Mouse (Mus musculus): ENCODE results near the gene Rasl10b. TPM values are rescaled to one million over a fixed set of nuclear protein-coding genes. Genes with fewer than 3 reads are reported as not detected.

The Rasl10b gene
- polyA plus RNA-seq (2015; fragmentation: Nextera tagmentation; extraction: Ambion mirVana) = 44.2 and 48.6 TPM in 2 replicates

- peak within 1 kb of the TSS; percentile 45 for H3K27ac ChIP-seq (replicated peaks)
- H3K9me3 ChIP-seq = no peaks in the 10 kb centered on the region
- H3K4me2 ChIP-seq = peak within 1 kb of the TSS; percentile 75
- H3K36me3 ChIP-seq = 0 out of 2 replicates have a peak, but pooled peaks cover 2% of the 10 kb centered on the region
- WGBS = under 1% methylated on average over 26 of the region's 44 CpGs
- H3K4me3 ChIP-seq = peak within 1 kb of the TSS; percentile 85
- H3K9ac ChIP-seq = peak within 1 kb of the TSS; percentile 86
- H3K27me3 ChIP-seq = no peaks in the 10 kb centered on the region
- peak; percentile 85 for ATAC-seq (ENCODE audit: low FRiP score, low read depth)
- peaks cover 25% of the 10 kb centered on the region for H3K4me1 ChIP-seq (replicated peaks)
These were observed at the start of gene Rasl10b for GRCm38 (mm10) chr11:83409087-83409754. Rasl10b (plus strand) TSS chr11:83409137.

GRCm38 (mm10) chr11:83364656-83365055 lies 44.3 kb upstream of the Rasl10b start:
- no peak for ATAC-seq (ENCODE audit: low FRiP score, low read depth)
- no peak overlapping the region for H3K27ac ChIP-seq (replicated peaks)
- H3K4me3 ChIP-seq = no peak overlapping the region
- no peaks in the 10 kb centered on the region for H3K9me3 ChIP-seq
- whole genome bisulfite sequencing = 93% methylated on average over 6 of the region's 6 CpGs
- H3K4me2 ChIP-seq = no peak overlapping the region
- H3K27me3 ChIP-seq = no peaks in the 10 kb centered on the region
- H3K9ac ChIP-seq = no peak overlapping the region
- peaks cover 34% of the 10 kb centered on the region for H3K36me3 ChIP-seq
- H3K4me1 ChIP-seq (replicated peaks) = no peaks in the 10 kb centered on the region

- H3K9ac ChIP-seq = no peak overlapping the region
- H3K27me3 ChIP-seq = no peaks in the 10 kb centered on the region
- no peak overlapping the region for H3K4me3 ChIP-seq
- peaks cover 54% of the 10 kb centered on the region for H3K36me3 ChIP-seq
- no peak overlapping the region for H3K4me2 ChIP-seq
- WGBS = 83% methylated on average over 4 of the region's 4 CpGs
- no peak overlapping the region for H3K27ac ChIP-seq (replicated peaks)
- no peaks in the 10 kb centered on the region for H3K9me3 ChIP-seq
- H3K4me1 ChIP-seq (replicated peaks) = no peaks in the 10 kb centered on the region
- no peak for ATAC-seq (ENCODE audit: low FRiP score, low read depth)
These were observed 37.7 kb upstream of the Rasl10b start for GRCm38 (mm10) chr11:83371267-83371666.

GRCm38 (mm10) chr11:83379745-83380341 lies 29.1 kb upstream of the Rasl10b start:
- no peak for ATAC-seq (ENCODE audit: low FRiP score, low read depth)
- Histone ChIP-seq H3K27ac (replicated peaks) (no peak overlapping the region), H3K27me3 (no peaks in the 10 kb centered on the region), H3K9me3 (no peaks in the 10 kb centered on the region), H3K4me3 (no peak overlapping the region), H3K36me3 (peaks cover 9% of the 10 kb centered on the region; the same call in 1 of the 2 replicates), H3K9ac (no peak overlapping the region), H3K4me2 (no peak overlapping the region), H3K4me1 (replicated peaks) (peaks cover 12% of the 10 kb centered on the region)
- 84% methylated on average over 7 of the region's 7 CpGs for WGBS

DNA sequence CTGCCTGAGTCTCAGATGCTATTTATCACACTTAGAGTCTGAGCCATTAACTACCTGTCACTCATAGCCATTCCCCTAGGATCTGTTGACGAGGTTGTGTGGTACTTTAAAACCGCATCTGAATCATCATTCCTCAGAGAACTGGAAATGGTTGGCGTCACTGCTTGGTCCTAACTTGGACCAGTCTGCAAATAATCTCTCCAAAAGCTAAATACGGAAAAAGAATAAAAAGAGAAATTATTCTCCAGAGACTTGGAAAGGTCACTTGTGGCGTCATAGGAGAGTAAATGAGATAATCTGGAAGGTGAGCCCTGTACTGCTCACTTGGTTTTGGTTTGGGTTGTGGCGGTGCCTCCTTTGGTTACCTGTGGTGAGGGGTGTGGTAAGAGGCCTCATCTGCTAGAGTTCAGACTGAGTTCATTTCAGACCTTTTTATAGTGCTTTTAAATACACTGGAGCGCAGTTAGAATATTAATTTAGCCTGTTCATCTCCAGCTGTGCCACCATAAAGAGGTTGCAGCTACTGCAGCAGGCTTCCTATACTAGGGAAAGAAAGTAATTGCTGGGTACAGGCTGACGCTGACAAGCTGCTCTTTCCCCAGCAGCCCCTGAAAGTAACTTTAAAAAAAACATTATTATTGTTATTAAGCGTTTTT lies 25.9 kb upstream of the Rasl10b start:
- WGBS = 36% methylated on average over 9 of the region's 9 CpGs
- no peak overlapping the region for H3K4me2 ChIP-seq
- H3K27me3 ChIP-seq = no peaks in the 10 kb centered on the region
- no peak overlapping the region for H3K4me3 ChIP-seq
- H3K9ac ChIP-seq = no peak overlapping the region
- H3K4me1 ChIP-seq (replicated peaks) = peaks cover 12% of the 10 kb centered on the region
- H3K36me3 ChIP-seq = peaks cover 5% of the 10 kb centered on the region; the same call in 1 of the 2 replicates
- no peak for ATAC-seq (ENCODE audit: low FRiP score, low read depth)
- H3K27ac ChIP-seq (replicated peaks) = no peak overlapping the region
- no peaks in the 10 kb centered on the region for H3K9me3 ChIP-seq

GRCm38 (mm10) chr11:83383532-83383887 lies 25.4 kb upstream of the Rasl10b start:
- Histone ChIP-seq H3K27ac (replicated peaks) (no peak overlapping the region), H3K4me3 (no peak overlapping the region), H3K36me3 (0 out of 2 replicates have a peak, but pooled peaks cover 5% of the 10 kb centered on the region), H3K27me3 (no peaks in the 10 kb centered on the region), H3K9me3 (no peaks in the 10 kb centered on the region), H3K4me1 (replicated peaks) (peaks cover 12% of the 10 kb centered on the region), H3K9ac (no peak overlapping the region), H3K4me2 (no peak overlapping the region)
- 43% methylated on average over 1 of the region's 1 CpGs for WGBS
- ATAC-seq (ENCODE audit: low FRiP score, low read depth) = no peak

DNA sequence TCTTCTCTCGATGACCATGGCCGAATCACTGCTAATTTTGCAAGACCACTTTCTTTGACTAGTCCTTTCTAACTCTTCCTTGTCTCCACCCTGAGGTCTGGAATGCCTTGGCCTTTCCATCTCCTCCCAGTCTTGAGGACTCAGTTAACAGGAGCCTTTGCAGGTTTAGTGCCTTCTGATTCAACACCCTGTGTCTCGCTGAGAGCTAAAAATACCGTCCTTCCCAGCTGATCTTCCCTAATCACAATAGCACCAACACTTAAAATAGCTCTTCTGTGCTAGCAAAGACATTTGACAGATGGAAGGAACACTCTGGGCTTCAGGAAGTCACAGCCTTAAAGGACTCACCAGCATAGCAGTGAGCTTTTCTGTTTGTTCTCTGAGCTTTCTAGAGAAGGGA lies 15.9 kb upstream of the Rasl10b start:
- no peak overlapping the region for H3K9ac ChIP-seq
- 91% methylated on average over 4 of the region's 4 CpGs for WGBS
- H3K4me2 ChIP-seq = no peak overlapping the region
- H3K4me1 ChIP-seq (replicated peaks) = peaks cover 9% of the 10 kb centered on the region; the same call in 1 of the 2 replicates
- H3K27me3 ChIP-seq = no peaks in the 10 kb centered on the region
- no peak overlapping the region for H3K4me3 ChIP-seq
- no peak overlapping the region for H3K27ac ChIP-seq (replicated peaks)
- peaks cover 39% of the 10 kb centered on the region for H3K36me3 ChIP-seq
- ATAC-seq (ENCODE audit: low FRiP score, low read depth) = no peak
- H3K9me3 ChIP-seq = no peaks in the 10 kb centered on the region

GRCm38 (mm10) chr11:83394802-83395439 lies 14.0 kb upstream of the Rasl10b start:
- 15% methylated on average over 6 of the region's 6 CpGs for WGBS
- ATAC-seq (ENCODE audit: low FRiP score, low read depth) = no peak
- no peak overlapping the region for H3K4me3 ChIP-seq
- peaks cover 53% of the 10 kb centered on the region for H3K36me3 ChIP-seq
- H3K9ac ChIP-seq = no peak overlapping the region
- peaks cover 9% of the 10 kb centered on the region; the same call in 1 of the 2 replicates for H3K4me1 ChIP-seq (replicated peaks)
- H3K9me3 ChIP-seq = no peaks in the 10 kb centered on the region
- no peaks in the 10 kb centered on the region for H3K27me3 ChIP-seq
- no peak overlapping the region for H3K4me2 ChIP-seq
- H3K27ac ChIP-seq (replicated peaks) = no peak overlapping the region

- Histone ChIP-seq H3K9me3 (no peaks in the 10 kb centered on the region), H3K36me3 (peaks cover 36% of the 10 kb centered on the region), H3K4me2 (no peak overlapping the region), H3K27me3 (no peaks in the 10 kb centered on the region), H3K9ac (no peak overlapping the region), H3K4me3 (no peak overlapping the region), H3K4me1 (replicated peaks) (peaks cover 9% of the 10 kb centered on the region; the same call in 1 of the 2 replicates), H3K27ac (replicated peaks) (no peak overlapping the region)
- 95% methylated on average over 7 of the region's 7 CpGs for WGBS
- no peak for ATAC-seq (ENCODE audit: low FRiP score, low read depth)
These were observed 11.3 kb upstream of the Rasl10b start for GRCm38 (mm10) chr11:83397626-83398025.

DNA sequence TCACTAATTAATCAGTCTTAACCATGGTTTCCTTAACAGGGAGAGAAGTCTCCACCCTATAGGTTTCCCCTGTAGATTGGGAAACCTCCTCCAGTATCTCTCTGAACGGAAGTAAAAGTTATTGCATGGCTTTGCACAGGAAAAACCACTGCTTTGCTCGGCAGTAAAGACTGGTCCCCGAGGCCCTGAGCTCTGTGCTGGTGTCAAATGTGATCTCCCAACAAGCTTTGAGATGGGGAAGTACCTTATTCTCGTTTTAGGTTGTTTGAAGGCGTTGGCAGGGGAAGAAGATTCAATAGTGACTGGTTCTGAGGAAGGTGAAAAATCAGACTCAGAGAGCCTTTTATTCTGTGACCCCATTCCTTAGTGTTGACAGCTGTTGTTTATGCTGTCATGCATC lies 10.2 kb upstream of the Rasl10b start:
- Histone ChIP-seq H3K4me3 (no peak overlapping the region), H3K9ac (no peak overlapping the region), H3K9me3 (no peaks in the 10 kb centered on the region), H3K4me2 (no peak overlapping the region), H3K4me1 (replicated peaks) (peaks cover 9% of the 10 kb centered on the region; the same call in 1 of the 2 replicates), H3K27ac (replicated peaks) (no peak overlapping the region), H3K27me3 (no peaks in the 10 kb centered on the region), H3K36me3 (peaks cover 38% of the 10 kb centered on the region)
- no peak for ATAC-seq (ENCODE audit: low FRiP score, low read depth)
- 80% methylated on average over 5 of the region's 5 CpGs for WGBS

DNA sequence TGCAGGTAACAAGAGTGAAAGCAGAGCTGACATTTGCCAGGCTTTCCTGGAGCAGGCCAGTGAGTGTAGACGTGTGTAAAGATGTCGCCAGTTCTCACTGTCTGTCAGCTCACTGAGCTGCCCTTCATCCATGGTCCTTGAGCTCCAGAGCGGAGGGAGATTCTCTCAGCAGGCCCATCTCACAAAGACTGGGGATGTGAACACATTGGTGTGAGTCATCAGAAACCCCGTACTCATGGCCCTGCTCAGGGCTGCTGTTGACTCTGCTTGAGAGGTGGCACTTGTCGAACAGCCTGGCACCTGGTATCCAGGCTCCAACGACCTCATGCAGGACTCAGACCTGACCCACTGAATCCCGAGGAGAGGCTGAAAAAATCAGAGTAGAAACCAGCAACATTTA lies 5.2 kb upstream of the Rasl10b start:
- H3K9me3 ChIP-seq = no peaks in the 10 kb centered on the region
- H3K4me1 ChIP-seq (replicated peaks) = no peaks in the 10 kb centered on the region
- H3K4me2 ChIP-seq = no peak overlapping the region
- 90% methylated on average over 7 of the region's 7 CpGs for WGBS
- no peak for ATAC-seq (ENCODE audit: low FRiP score, low read depth)
- no peaks in the 10 kb centered on the region for H3K27me3 ChIP-seq
- no peak overlapping the region for H3K4me3 ChIP-seq
- no peak overlapping the region for H3K27ac ChIP-seq (replicated peaks)
- peaks cover 29% of the 10 kb centered on the region for H3K36me3 ChIP-seq
- no peak overlapping the region for H3K9ac ChIP-seq

DNA sequence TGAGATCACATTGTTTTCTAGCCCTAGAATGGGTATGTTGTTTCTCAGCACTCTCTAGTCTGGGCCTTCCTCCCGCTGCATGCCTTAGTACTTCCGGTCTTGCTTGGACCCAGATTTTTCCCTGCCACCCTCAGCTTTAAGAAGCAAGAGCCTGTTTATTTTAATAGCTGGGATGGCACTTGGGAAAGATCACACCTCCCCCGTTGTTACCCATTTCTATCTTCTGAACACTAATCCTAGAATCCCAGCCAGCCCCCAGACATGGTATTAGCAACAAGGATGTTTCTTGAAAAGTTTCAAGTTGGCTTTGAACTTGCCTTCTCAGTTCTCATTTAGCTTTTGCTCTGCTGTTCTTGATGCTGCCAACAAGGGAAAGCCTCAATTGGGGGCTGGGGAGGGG lies 2.5 kb upstream of the Rasl10b start:
- Histone ChIP-seq H3K9ac (no peak overlapping the region), H3K27ac (replicated peaks) (no peak overlapping the region), H3K9me3 (no peaks in the 10 kb centered on the region), H3K4me1 (replicated peaks) (peaks cover 19% of the 10 kb centered on the region), H3K36me3 (peaks cover 22% of the 10 kb centered on the region), H3K4me3 (no peak overlapping the region), H3K27me3 (no peaks in the 10 kb centered on the region), H3K4me2 (no peak overlapping the region)
- WGBS = 73% methylated on average over 3 of the region's 3 CpGs
- no peak for ATAC-seq (ENCODE audit: low FRiP score, low read depth)
